Mouse (Mus musculus) c-Kit-positive CD71-positive TER-119-negative erythroid progenitor cells, embryonic 14.5 days (primary cell): Measurements from ENCODE around the gene Smyd3.

Source experiments
- DNase-seq: peaks from one replicate; pipeline ENCODE4 v3.0.0-alpha.2; 2013; ENCODE audit warnings: low read depth

Smyd3 gene

DNA sequence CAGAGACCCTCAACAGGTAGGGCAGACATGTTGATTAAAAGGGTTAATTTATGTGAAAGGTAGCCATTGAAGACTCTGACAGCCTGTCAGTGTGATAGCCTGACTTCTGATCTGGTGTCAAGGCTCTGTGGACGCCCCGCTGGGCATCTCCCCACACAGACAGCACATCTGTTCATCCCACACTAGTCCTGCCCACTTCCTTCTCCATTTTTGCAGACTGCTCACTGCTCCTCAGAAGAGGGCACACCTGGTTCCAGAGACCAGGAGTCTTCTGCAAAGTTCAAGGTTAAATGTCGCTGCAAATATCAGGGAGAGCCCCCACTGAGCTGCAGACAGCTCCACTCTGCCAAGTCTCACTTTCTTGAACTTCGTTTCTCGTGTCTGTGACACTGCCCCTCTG, 299.8 kb downstream of the Smyd3 start:
- no peak for DNase-seq

DNA sequence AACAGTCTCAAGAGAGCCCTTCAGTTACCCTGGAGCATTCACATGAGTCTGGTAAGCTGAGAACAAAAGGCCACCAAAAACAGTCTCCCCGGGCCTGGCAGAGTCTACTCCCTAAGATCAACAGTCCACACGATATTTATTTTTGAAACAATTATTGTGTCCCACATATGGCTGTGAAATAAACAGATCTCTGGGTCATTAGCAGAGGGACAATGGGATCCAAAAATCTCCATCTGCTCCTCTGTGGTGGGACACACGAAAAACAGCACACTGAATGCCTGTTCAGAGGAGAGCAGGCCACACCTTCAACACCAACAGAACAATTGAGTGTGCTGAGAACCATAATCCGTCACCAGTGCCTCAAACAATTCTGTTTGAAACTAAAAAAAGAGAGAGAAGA, 300.8 kb downstream of the Smyd3 start:
- no peak for DNase-seq

DNA sequence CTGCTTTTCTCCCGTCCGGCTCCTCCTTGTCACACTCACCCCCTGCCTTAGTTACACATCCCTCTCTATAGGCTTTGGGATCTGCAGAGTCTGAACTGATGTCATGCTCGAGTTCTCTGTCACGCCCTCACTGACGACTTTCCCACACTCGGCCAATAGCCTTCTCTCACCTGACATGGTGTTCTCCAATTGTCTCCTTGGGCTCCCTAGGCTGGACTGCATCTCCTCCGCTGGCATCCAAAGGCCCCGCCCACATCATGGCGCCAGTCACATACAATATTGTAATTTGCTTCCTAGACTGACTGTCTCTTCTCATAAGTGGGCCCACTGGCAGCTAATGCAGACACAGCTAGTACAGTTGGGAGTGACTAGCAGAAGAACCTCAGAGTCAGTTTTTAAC, 304.5 kb downstream of the Smyd3 start:
- DNase-seq = no peak

DNA sequence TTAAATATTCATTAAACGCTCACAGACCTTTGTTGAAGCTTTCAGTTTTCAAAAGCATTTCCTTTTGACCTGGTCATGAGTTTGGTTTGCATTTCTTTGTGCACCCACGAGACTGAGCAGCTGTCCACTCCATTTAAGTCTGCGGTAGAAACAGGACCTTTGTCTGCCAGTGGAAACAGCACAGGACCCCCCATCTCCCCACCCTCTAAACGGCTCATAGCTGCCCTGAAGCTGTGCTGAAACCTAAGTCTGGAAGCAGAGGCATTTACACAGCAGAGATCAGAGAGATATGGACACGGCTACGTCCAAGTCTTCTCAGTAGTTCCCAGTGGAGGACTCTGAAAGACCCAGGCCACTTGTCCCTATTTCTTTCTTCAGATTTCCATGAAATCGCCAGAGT, 305.5 kb downstream of the Smyd3 start:
- DNase-seq = no peak

DNA sequence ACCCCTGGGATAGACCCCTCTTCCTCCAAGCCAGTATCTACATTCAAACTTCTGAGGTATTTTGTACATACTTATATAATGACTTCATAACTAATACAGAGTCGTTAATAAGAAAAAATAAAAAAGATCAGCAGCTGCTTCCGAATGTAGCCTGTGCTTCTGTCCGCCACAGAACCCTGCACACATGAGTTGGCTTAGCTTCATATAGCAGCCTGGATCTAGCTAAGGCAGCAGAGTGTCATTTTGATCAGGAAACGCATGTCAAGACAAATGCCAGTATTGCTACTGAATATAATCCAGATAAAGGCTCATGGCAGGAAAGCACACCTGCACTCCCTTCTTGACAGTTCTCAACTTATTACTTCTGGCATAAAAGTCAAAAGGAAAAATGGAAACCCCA, 306.5 kb downstream of the Smyd3 start:
- no peak for DNase-seq

DNA sequence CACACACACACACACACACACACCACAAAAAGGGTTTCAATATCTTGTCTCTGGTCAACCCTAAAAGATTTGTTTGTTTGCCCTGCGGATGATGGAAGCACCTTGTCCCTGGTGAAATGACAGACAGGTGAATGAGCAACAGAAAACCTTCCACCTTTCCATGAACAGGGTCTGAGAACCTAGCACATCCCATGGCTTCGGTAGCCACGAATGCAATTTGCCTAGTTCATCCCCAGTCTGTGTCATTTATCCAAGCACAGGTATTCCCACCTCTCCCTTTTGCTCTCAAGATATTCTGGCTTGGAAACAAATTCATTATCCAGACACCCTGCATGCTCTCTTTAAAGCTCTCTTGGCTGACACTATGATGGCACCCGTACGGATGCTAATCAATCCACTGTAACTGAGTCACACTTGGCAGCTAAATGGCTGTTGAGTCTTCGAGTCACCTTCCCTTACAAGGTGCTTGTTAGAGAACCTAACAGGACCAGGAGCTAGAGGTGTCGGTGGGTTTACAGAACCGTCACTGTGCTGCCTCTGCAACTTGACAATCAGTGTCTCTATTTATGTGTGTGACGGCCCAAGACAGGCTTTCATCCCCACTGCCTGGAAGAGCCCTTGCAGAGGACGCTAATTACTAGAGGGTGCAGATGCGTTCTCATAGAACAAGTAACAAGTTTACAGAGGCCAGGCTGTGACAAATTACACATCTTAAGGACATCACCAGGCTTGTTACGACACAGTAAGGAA, 309.8 kb downstream of the Smyd3 start:
- DNase-seq = no peak

DNA sequence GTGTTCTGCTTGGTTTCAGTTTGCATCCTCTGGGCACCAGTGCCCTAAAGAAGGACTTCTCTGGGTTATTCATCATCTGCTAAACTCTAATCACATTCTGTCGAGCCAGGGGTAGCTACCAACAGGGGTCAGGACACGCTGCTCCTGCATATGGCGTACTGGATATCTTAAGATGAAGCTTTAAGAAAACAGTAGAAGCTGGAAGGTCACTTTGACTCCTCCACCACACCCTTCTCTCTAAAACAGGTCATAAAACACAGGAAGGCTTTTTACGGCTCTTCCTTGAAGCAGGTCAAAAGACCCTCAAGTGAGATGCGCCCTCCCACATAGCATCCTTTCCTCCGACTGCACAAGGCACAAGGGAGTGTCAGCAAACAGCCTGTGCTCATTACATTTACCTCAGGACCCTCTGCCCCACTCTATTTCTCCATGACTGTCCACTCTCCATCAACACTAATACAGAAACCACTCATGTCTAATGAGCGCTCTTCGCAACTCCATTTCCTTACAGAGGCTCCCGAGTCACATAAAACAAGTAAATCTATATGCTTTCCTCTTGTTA, 310.6 kb downstream of the Smyd3 start:
- no peak for DNase-seq

DNA sequence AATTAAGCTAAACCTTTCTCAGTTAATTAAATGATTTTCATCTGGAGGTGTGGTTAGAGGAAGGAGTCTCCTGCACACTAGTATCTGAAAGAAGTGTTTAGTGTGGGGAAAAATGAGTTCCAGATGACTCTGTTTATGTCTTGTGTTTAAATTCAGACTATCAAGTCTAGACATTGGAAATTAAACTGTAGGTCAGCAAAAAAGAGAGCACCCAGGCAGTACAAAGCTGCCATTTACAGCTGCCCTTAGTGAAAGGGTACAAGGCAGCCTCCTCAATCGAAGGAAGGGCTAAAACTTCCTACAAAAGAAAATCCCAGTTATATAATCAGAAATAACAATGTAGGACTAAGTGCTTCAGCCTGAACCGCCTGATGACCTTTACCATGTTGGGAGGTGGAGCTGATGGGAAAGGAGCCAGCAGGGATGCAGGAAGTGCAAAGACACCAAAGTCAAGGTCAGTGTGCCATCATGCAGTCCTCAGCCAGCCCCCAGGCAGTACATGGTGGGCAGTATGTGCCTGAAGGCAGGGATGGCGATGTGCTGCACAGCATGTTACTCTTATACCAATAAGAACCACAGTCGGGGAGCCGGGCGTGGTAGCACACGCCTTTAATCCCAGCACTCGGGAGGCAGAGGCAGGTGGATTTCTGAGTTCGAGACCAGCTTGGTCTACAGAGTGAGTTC, 319.2 kb downstream of the Smyd3 start:
- no peak for DNase-seq

DNA sequence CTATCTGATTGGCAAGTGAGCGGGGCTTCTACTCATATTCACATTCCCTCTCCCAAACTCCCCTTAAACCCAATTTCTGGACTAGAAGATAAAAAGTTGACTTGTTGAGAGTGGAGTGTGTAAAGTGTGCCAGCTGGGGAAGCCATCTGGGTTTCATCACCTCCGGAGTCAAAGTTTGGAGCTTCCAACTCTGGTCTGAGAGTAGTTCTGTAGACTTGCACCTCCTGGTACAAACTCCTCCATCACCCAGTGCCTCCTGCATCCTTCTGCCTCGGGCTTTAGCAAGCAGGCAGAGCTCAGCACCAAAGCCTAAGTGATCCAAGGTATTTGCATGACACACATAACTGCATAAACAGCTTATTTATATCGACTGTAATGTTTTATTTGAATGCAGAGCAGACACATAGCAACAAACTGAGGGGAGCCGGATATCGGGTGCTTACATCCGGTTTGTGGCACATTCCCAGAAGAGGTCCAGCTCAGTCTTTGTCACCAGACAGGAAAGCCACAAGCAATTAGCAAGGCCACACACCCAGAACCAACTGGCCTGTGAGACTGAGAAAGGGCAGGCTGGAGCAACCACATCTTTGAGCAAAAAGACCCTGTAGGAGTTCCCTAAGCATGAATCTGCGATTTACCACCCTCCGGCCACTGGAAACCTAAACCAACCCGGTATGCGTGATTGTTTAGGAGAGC, 319.9 kb downstream of the Smyd3 start:
- no peak for DNase-seq

DNA sequence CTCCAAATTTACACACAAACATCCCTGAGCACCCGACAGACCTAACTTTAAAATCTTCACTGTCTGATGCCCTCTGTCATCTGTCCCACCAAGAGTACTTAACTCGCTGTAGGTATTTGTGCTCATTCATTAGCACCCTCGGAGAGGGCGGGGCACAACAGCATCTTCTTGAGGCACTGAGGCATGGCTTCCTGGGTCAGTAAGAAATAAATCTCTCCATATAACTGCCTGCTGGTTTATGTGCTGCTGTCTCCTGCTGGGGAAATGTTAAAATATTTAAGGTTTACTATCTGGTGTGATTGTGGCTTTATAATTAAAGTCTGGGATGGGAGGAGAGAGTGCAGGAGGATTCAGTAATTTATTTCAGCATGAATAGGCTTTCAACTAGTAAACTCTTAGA, 320.7 kb downstream of the Smyd3 start:
- DNase-seq = no peak

DNA sequence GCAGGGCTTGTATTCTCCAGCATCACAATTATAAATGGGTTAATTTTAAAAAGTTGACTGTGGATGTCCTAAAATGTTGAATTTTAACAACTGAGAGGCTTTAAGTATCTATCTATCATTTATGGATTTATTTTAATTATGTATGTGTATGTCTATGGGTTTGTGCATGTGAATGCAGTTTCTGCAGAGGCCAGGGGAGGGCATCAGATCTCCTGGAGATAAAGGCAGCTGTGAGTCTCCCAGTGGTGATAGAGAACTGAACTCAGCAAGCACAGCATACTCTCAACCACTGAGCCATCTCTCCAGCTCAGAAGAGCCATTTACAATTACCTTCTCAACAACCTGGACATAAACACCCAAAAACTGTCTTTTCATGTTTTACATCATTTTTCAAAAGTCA, 321.4 kb downstream of the Smyd3 start:
- DNase-seq = no peak

DNA sequence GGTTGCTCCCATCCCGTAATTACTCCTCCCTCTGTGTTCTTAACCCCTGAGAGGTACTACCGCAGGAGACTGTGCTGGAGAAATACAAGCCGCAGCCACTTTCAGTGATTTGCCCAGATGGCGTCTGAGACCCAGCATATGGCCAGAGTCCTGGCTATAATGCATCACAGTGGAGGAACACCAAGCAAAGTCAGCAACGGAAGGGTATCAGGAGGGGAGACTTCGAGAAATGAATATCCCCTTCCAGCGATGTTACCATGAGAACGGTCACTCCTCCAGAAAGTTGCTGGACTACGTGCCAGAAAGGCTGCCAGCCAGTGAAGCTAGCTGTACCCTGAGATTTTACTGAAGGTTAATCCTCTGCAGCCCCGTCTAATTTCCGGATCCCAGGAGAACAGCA, 325.1 kb downstream of the Smyd3 start:
- DNase-seq = no peak

DNA sequence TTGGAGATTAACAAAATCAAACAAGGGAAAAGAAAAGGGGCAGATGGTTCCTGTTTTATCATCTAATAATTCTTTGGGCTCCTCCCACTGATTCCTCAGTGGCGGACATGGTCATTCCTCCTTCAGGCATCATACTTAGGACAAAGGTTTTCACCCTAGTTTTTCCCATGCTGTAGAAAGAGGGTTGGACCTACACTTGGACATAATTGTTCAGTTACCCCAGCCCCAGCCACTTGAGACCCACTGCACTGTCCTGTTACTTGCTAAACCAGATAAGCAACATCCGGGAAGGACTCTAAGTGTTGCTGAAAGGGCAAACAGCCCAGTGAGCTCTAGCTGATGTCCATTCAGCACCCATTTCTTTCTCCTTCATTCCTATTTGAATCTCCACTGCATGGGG, 327.0 kb downstream of the Smyd3 start:
- no peak for DNase-seq

DNA sequence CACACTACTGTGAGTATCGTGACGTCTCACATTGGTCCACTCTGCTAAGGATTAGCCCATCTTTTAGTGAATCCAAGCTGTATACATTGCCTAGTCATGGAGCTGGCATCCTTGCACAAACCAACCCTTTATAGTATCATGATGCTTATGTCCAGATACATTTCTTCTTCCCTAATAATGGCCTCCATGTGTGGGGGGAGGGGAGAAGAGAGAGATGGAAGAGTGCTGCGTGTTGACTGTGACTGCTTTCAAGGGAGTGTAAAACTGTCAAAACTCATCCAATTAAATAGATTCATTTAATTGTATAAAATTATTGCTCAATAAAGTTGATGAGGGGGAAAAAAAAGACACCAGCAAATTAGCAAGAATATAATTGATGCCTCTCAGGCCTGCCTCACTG, 330.7 kb downstream of the Smyd3 start:
- DNase-seq = no peak

DNA sequence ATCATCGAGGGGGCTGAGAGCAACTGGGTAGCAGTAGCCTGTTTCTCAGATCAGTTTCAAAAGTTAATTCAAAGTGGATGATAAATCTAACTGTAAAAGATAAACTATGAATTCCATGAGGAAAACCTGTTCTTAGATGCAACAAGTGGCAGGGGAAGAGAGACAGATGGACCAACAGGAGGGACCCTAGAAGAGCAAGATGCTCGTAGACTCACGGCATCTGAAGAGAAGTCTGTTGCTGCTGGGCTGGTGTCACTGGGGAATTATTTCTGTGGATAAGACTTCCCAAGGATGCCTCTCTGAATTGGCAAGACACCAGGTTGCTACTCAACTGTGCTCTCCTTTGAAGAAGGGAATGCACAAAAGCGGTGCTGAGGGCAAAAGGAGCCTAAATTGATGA, 333.2 kb downstream of the Smyd3 start:
- no peak for DNase-seq

DNA sequence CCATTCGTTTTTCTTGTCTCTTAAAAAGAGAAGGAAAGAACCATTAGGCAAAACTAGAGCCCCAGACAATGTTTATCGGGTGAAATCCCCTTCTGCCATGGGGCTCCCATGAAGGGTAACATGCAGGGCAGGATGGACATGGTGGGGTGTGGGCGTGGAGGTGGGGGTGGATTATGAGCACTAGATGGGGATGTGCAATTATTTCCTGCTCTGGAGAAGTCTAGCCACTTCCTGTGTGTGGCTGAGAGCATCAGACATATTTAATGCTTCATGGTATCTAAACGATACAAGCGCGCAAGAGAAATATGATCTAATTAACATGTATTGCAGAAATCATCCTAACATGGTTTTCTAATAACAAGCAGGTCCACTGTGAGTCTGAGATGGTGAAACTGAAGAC, 334.3 kb downstream of the Smyd3 start:
- DNase-seq = no peak

DNA sequence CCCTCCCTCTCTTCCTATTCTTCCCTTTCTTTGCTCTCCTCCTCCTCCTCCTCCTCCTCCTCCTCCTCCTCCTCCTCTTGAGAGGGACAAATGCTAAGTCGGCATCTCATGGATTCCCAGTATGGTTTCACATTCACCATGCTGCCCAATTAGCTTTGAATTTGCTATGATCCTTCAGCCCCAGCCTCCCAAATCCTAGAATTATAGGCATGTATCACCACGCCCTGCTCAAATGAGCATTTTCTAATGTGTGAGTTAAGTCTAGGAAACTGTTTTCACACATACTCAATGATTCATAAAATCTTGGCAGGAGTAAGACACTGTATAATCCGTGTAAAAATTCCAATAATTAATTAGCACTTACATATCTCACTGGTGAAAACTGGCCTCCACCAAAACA, 337.3 kb downstream of the Smyd3 start:
- no peak for DNase-seq

DNA sequence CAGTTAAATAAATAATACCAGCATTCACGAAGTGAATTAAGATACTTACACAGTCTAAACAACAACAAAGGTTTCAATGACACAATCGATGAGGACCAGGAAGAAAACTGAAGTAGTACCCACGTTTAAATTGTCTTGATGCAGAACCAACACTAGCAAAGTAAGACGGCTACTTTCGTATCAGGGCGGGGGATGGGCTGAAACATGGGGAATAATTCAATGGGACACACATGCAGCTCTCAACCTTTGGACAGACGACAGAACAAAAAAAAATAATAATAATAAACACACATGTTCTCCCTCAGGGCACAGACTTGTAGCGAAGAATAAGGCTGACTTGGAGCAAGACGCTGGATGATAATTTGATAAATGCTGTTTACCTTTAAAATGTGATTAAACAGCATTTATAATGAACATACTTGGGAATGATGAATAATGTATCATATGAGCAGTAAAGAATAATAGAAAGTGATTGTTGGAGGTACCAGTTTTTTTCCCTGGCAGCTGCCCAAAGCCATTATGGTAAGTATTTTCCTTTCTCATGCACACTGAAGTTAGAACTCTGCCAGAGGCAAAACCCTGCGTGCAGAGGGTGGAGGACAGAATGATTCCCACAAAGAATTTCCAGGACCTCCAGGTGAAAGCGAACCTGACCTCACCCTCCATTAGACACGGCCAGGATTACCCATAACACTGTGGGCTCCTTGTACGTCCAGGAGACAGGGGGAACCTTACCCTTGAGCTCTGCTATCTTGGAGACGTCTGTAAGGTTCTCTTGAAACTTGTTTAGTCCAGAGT, 340.8 kb downstream of the Smyd3 start:
- no peak for DNase-seq

DNA sequence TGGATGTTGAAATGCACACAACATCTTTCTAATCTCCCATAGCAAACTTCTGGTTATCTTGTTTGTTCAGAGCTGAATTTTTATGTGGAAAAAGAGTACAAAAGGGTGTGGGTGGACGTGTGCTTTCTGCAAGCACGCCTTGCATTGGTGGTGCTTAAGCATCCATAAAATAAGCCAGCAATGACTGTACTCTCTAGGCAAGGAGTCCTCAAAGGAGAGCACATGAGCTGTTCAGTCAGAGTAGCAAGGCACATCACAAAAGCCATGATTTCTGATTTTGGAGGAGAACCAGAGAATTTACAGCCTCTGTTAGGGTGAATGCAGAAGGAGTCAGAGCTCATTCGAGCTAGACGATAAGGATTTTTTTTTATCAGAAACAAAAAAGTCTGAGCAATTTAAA, 343.6 kb downstream of the Smyd3 start:
- DNase-seq = no peak

DNA sequence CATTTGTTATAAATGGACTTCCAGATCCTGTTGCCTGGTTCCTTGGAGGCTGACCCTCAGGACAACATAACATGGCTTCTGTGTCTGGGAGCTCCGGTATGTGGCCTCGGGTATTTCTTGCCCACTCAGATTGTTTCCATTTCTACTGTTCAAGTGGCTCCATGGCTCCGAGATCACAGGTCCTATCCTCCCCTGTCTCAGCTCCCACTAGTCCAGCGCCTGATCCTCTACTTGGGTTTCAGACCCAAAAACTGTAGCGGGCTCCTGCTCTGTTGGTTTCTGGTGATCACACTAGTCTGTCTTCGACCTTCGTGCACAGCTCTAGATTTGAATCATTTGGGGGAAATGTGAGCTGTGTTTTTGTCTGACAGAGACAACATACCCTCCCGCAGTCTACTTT, 347.3 kb downstream of the Smyd3 start:
- DNase-seq = no peak

DNA sequence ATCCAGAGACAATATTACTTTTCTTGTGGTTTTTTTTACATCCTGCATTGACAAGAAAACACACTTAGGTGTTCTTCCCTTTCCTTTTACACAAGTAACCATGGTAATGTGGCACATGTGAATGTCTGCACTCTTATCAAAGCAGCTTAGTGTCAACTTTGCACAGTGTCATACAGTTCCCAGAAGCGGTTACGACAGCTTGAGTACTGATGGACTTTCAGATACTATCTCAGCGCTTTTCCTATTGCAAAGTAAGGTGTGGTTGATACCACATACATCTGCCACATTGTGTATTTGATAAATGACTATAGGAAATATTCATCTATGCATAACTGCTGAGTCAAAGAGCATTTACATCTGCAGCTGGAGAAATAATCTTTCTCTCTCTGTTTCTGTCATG, 348.1 kb downstream of the Smyd3 start:
- peak; percentile 55 for DNase-seq

DNA sequence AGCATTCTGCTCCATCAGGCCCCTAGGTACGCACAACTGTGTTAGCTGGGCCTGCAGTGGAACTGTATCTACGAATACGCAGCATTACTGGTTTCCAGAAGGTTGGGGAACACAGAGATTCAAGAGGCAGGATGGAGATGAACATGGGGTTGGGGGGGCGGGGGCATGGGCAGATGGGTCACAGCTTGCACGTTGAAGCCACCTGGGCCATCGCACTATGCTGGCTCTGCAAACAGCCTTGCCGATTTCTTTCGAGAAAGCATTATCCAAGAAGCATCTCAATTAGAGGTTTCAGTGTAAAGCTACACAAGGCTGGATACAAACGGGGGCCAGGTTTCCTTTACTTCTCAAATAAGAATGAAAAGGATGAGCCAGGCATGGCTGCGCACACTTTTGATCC, 348.7 kb downstream of the Smyd3 start:
- DNase-seq = no peak
